Mouse (Mus musculus): Measurements from ENCODE around the gene Mcts2. TPM values are rescaled to one million over a fixed set of nuclear protein-coding genes. Genes with fewer than 3 reads are reported as not detected.
"Not testable (repeated sequence)": the region's sequence is repeated elsewhere in the genome, so short reads cannot be mapped to it uniquely, and the experiment has no call there.

Gene Mcts2
- polyA plus RNA-seq (2015; fragmentation: Nextera tagmentation; extraction: Ambion mirVana), result 27.6 and 28.0 TPM in 2 replicates

- Histone ChIP-seq H3K9me3 (ENCODE audit: low read length) (peaks cover 12% of the 10 kb centered on the region; the same call in 1 of the 2 replicates), H3K9ac (replicated peaks; ENCODE audit: low read length) (peak within 1 kb of the TSS; percentile 52), H3K4me1 (ENCODE audit: insufficient read depth, low read length) (no peaks in the 10 kb centered on the region), H3K27ac (ENCODE audit: low read length) (peak within 1 kb of the TSS; percentile 56), H3K4me3 (ENCODE audit: low read length) (peak within 1 kb of the TSS; percentile 56), H3K27me3 (ENCODE audit: insufficient read depth, low read length) (no peaks in the 10 kb centered on the region), H3K36me3 (ENCODE audit: insufficient read depth, low read length) (peaks cover 85% of the 10 kb centered on the region), H3K4me2 (replicated peaks; ENCODE audit: low read depth, low read length) (peak within 1 kb of the TSS; percentile 57)
- ATAC-seq (ENCODE audit: low FRiP score, low TSS enrichment), result peak; percentile 96
- 49% methylated on average over 45 of the region's 45 CpGs for WGBS
These were observed at the start of gene Mcts2 for GRCm38 (mm10) chr2:152686806-152687267. TSS of gene Mcts2 (plus strand) at chr2:152687035.

GRCm38 (mm10) chr2:152637381-152637780, 49.5 kb upstream of the Mcts2 start:
- no peak overlapping the region for H3K4me2 ChIP-seq (replicated peaks; ENCODE audit: low read depth, low read length)
- peak overlapping the region; percentile 99 for H3K27ac ChIP-seq (ENCODE audit: low read length)
- 0 out of 2 replicates have a peak overlapping the region, but pooled peaks have one; percentile 50 for H3K9ac ChIP-seq (replicated peaks; ENCODE audit: low read length)
- no peak overlapping the region for H3K4me3 ChIP-seq (ENCODE audit: low read length)
- H3K9me3 ChIP-seq (ENCODE audit: low read length), result no peaks in the 10 kb centered on the region
- 32% methylated on average over 4 of the region's 4 CpGs for WGBS
- H3K4me1 ChIP-seq (ENCODE audit: insufficient read depth, low read length), result peaks cover 71% of the 10 kb centered on the region
- no peaks in the 10 kb centered on the region for H3K27me3 ChIP-seq (ENCODE audit: insufficient read depth, low read length)
- peaks cover 5% of the 10 kb centered on the region; the same call in 1 of the 2 replicates for H3K36me3 ChIP-seq (ENCODE audit: insufficient read depth, low read length)
- ATAC-seq (ENCODE audit: low FRiP score, low TSS enrichment), result no peak

- Histone ChIP-seq H3K27me3 (ENCODE audit: insufficient read depth, low read length) (no peaks in the 10 kb centered on the region), H3K27ac (ENCODE audit: low read length) (peak overlapping the region; percentile 99), H3K4me3 (ENCODE audit: low read length) (no peak overlapping the region), H3K9ac (replicated peaks; ENCODE audit: low read length) (no peak overlapping the region), H3K4me1 (ENCODE audit: insufficient read depth, low read length) (peaks cover 56% of the 10 kb centered on the region), H3K9me3 (ENCODE audit: low read length) (no peaks in the 10 kb centered on the region), H3K4me2 (replicated peaks; ENCODE audit: low read depth, low read length) (no peak overlapping the region), H3K36me3 (ENCODE audit: insufficient read depth, low read length) (peaks cover under 1% of the 10 kb centered on the region; the same call in 1 of the 2 replicates)
- no peak for ATAC-seq (ENCODE audit: low FRiP score, low TSS enrichment)
- 38% methylated on average over 6 of the region's 6 CpGs for WGBS
These were observed 48.0 kb upstream of the Mcts2 start for GRCm38 (mm10) chr2:152638865-152639264.

GRCm38 (mm10) chr2:152639406-152640113, 47.3 kb upstream of the Mcts2 start:
- Histone ChIP-seq H3K9me3 (ENCODE audit: low read length) (no peaks in the 10 kb centered on the region), H3K27me3 (ENCODE audit: insufficient read depth, low read length) (no peaks in the 10 kb centered on the region), H3K4me2 (replicated peaks; ENCODE audit: low read depth, low read length) (0 out of 2 replicates have a peak overlapping the region, but pooled peaks have one; percentile 3), H3K27ac (ENCODE audit: low read length) (peak overlapping the region; percentile 99), H3K4me1 (ENCODE audit: insufficient read depth, low read length) (peaks cover 51% of the 10 kb centered on the region), H3K4me3 (ENCODE audit: low read length) (no peak overlapping the region), H3K9ac (replicated peaks; ENCODE audit: low read length) (peak overlapping the region; percentile 54; the same call in 1 of the 2 replicates), H3K36me3 (ENCODE audit: insufficient read depth, low read length) (no peaks in the 10 kb centered on the region)
- 6% methylated on average over 11 of the region's 11 CpGs for WGBS
- peak; percentile 81 for ATAC-seq (ENCODE audit: low FRiP score, low TSS enrichment)

- no peak for ATAC-seq (ENCODE audit: low FRiP score, low TSS enrichment)
- Histone ChIP-seq H3K4me2 (replicated peaks; ENCODE audit: low read depth, low read length) (no peak overlapping the region), H3K9ac (replicated peaks; ENCODE audit: low read length) (no peak overlapping the region), H3K27ac (ENCODE audit: low read length) (no peak overlapping the region), H3K4me1 (ENCODE audit: insufficient read depth, low read length) (peaks cover 14% of the 10 kb centered on the region), H3K27me3 (ENCODE audit: insufficient read depth, low read length) (no peaks in the 10 kb centered on the region), H3K4me3 (ENCODE audit: low read length) (no peak overlapping the region), H3K9me3 (ENCODE audit: low read length) (no peaks in the 10 kb centered on the region), H3K36me3 (ENCODE audit: insufficient read depth, low read length) (no peaks in the 10 kb centered on the region)
- WGBS, result 56% methylated on average over 10 of the region's 10 CpGs
These were observed 33.8 kb upstream of the Mcts2 start for GRCm38 (mm10) chr2:152652901-152653620.

GRCm38 (mm10) chr2:152653874-152654715, 32.7 kb upstream of the Mcts2 start:
- H3K9ac ChIP-seq (replicated peaks; ENCODE audit: low read length), result no peak overlapping the region
- no peaks in the 10 kb centered on the region for H3K36me3 ChIP-seq (ENCODE audit: insufficient read depth, low read length)
- H3K9me3 ChIP-seq (ENCODE audit: low read length), result no peaks in the 10 kb centered on the region
- no peak for ATAC-seq (ENCODE audit: low FRiP score, low TSS enrichment)
- WGBS, result 42% methylated on average over 14 of the region's 14 CpGs
- peaks cover 14% of the 10 kb centered on the region for H3K4me1 ChIP-seq (ENCODE audit: insufficient read depth, low read length)
- no peak overlapping the region for H3K4me3 ChIP-seq (ENCODE audit: low read length)
- no peaks in the 10 kb centered on the region for H3K27me3 ChIP-seq (ENCODE audit: insufficient read depth, low read length)
- no peak overlapping the region for H3K4me2 ChIP-seq (replicated peaks; ENCODE audit: low read depth, low read length)
- H3K27ac ChIP-seq (ENCODE audit: low read length), result no peak overlapping the region

GRCm38 (mm10) chr2:152657398-152657797, 29.4 kb upstream of the Mcts2 start:
- Histone ChIP-seq H3K4me3 (ENCODE audit: low read length) (no peak overlapping the region), H3K4me1 (ENCODE audit: insufficient read depth, low read length) (peaks cover 14% of the 10 kb centered on the region), H3K9ac (replicated peaks; ENCODE audit: low read length) (no peak overlapping the region), H3K36me3 (ENCODE audit: insufficient read depth, low read length) (no peaks in the 10 kb centered on the region), H3K9me3 (ENCODE audit: low read length) (no peaks in the 10 kb centered on the region), H3K27me3 (ENCODE audit: insufficient read depth, low read length) (no peaks in the 10 kb centered on the region), H3K27ac (ENCODE audit: low read length) (no peak overlapping the region), H3K4me2 (replicated peaks; ENCODE audit: low read depth, low read length) (no peak overlapping the region)
- ATAC-seq (ENCODE audit: low FRiP score, low TSS enrichment), result no peak
- WGBS, result 66% methylated on average over 10 of the region's 10 CpGs

GRCm38 (mm10) chr2:152661163-152661562, 25.7 kb upstream of the Mcts2 start:
- H3K9ac ChIP-seq (replicated peaks; ENCODE audit: low read length), result no peak overlapping the region
- ATAC-seq (ENCODE audit: low FRiP score, low TSS enrichment), result no peak
- 77% methylated on average over 6 of the region's 6 CpGs for WGBS
- H3K27me3 ChIP-seq (ENCODE audit: insufficient read depth, low read length), result no peaks in the 10 kb centered on the region
- H3K4me3 ChIP-seq (ENCODE audit: low read length), result no peak overlapping the region
- H3K27ac ChIP-seq (ENCODE audit: low read length), result no peak overlapping the region
- no peaks in the 10 kb centered on the region for H3K36me3 ChIP-seq (ENCODE audit: insufficient read depth, low read length)
- no peaks in the 10 kb centered on the region for H3K9me3 ChIP-seq (ENCODE audit: low read length)
- no peak overlapping the region for H3K4me2 ChIP-seq (replicated peaks; ENCODE audit: low read depth, low read length)
- H3K4me1 ChIP-seq (ENCODE audit: insufficient read depth, low read length), result no peaks in the 10 kb centered on the region

GRCm38 (mm10) chr2:152666191-152666590, 20.6 kb upstream of the Mcts2 start:
- ATAC-seq (ENCODE audit: low FRiP score, low TSS enrichment); H3K4me2 ChIP-seq (replicated peaks; ENCODE audit: low read depth, low read length): not testable (repeated sequence)

More at GRCm38 (mm10) chr2:152666191-152666590, 20.6 kb upstream of the Mcts2 start:
- 44% methylated on average over 3 of the region's 3 CpGs for WGBS
- not testable (repeated sequence) for H3K36me3 ChIP-seq (ENCODE audit: insufficient read depth, low read length); H3K4me3 ChIP-seq (ENCODE audit: low read length); H3K9me3 ChIP-seq (ENCODE audit: low read length); H3K9ac ChIP-seq (replicated peaks; ENCODE audit: low read length); H3K27me3 ChIP-seq (ENCODE audit: insufficient read depth, low read length); H3K27ac ChIP-seq (ENCODE audit: low read length)
- peaks cover 11% of the 10 kb centered on the region for H3K4me1 ChIP-seq (ENCODE audit: insufficient read depth, low read length)
